Mouse (Mus musculus) myocyte (in vitro differentiated cells): ENCODE data around the gene Arl8a.

Experiments used
- CEBPB ChIP-seq: IDR thresholded peaks from 2 replicates; pipeline ENCODE4 v1.6.1; 2011; ENCODE audit warnings: mild to moderate bottlenecking, moderate library complexity; ENCODE audit not compliant: poor library complexity, insufficient read depth, severe bottlenecking
- E2F4 ChIP-seq: IDR thresholded peaks from one replicate; pipeline ENCODE4 v1.6.1; 2011; ENCODE audit warnings: mild to moderate bottlenecking, control low read depth, moderate library complexity; ENCODE audit not compliant: insufficient read depth
- MAX ChIP-seq: IDR thresholded peaks from one replicate; pipeline ENCODE4 v1.6.1; 2011; ENCODE audit warnings: low read depth, mild to moderate bottlenecking, control low read depth
- MYOD1 ChIP-seq, 3 experiments: IDR thresholded peaks; one replicate each; pipeline ENCODE4 v1.6.1; 2011; ENCODE audit warnings: control low read depth in 2 of 3, low read depth in 2 of 3, mild to moderate bottlenecking in 2 of 3, moderate library complexity in 1 of 3; ENCODE audit not compliant: insufficient read length in 2 of 3, control insufficient read depth in 1 of 3
- MYOG ChIP-seq, 3 experiments: IDR thresholded peaks; one replicate each; pipeline ENCODE4 v1.6.1; 2011; ENCODE audit warnings: control low read depth in 2 of 3, low read depth in 2 of 3, mild to moderate bottlenecking in 2 of 3; ENCODE audit not compliant: insufficient read length in 2 of 3, control insufficient read depth in 1 of 3, insufficient read depth in 1 of 3
- POLR2A ChIP-seq: IDR thresholded peaks from one replicate; pipeline ENCODE4 v1.6.1; 2011; ENCODE audit warnings: low read depth, mild to moderate bottlenecking, control low read depth, moderate library complexity; ENCODE audit not compliant: insufficient read length
- SRF ChIP-seq: IDR thresholded peaks from one replicate; pipeline ENCODE4 v1.6.1; 2011; ENCODE audit warnings: low read depth; ENCODE audit not compliant: control insufficient read depth, insufficient read length
- TCF12 ChIP-seq: IDR thresholded peaks from one replicate; pipeline ENCODE4 v1.6.1; 2011; ENCODE audit warnings: mild to moderate bottlenecking, control low read depth; ENCODE audit not compliant: poor library complexity, insufficient read depth, severe bottlenecking
- USF1 ChIP-seq: IDR thresholded peaks from one replicate; pipeline ENCODE4 v1.6.1; 2011; ENCODE audit warnings: low read depth, mild to moderate bottlenecking, control low read depth, moderate library complexity

DNA sequence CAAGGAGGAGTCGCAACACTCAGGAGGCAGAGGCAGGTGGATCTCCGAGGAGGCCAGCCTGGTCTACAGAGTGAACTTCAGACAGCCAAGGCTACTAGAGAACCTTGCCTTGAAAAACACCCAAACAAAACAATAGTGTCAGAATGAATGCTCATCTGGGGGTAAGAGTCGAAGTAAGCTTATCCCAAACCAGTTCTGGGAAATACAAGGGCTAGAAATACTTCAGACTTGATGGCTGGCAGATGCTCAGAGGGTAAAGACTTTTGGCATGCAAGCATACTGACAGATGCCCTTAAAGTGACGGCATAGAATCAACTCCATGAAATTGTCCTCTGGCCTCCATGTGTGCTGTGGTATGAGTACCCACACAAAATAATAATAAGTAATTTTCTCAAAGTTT is 42.6 kb downstream of the Arl8a start:
- TF ChIP-seq POLR2A (no peak), MYOD1 (IDR thresholded peaks at IDR 0.05; ENCODE audit: control insufficient read depth in 1 of 3, insufficient read length in 2 of 3, low read depth in 2 of 3) (no peak), CEBPB (no peak), E2F4 (no peak), TCF12 (no peak), MAX (no peak), MYOG (IDR thresholded peaks at IDR 0.05; ENCODE audit: control insufficient read depth in 1 of 3, insufficient read depth in 1 of 3, insufficient read length in 2 of 3, low read depth in 2 of 3) (no peak), SRF (no peak), USF1 (no peak)
